Mouse (Mus musculus): ENCODE measurements around the gene Slc25a11. TPM values are rescaled to one million over a fixed set of nuclear protein-coding genes. Genes with fewer than 3 reads are reported as not detected.
A peak's percentile ranks its signal among the peaks of the same experiment; 100 is the strongest.

The Slc25a11 gene
- polyA plus RNA-seq, 1 experiment: 143 TPM

- Histone ChIP-seq H3K4me3 (ENCODE audit: insufficient read depth, low read length) (no peak overlapping the region), H3K27ac (ENCODE audit: insufficient read depth, low read length) (no peak overlapping the region), H3K4me1 (ENCODE audit: control insufficient read depth, insufficient read depth, low read length) (peaks cover 5% of the 10 kb centered on the region)
- no peak for TF ChIP-seq POLR2A (IDR thresholded peaks at IDR 0.05; ENCODE audit: extremely low read depth, insufficient read depth, low read length)
Measured at GRCm38 (mm10) chr11:70681170-70681569, 33.9 kb upstream of the Slc25a11 start.

- peaks cover 5% of the 10 kb centered on the region for H3K4me1 ChIP-seq (ENCODE audit: control insufficient read depth, insufficient read depth, low read length)
- no peak overlapping the region for H3K4me3 ChIP-seq (ENCODE audit: insufficient read depth, low read length)
- H3K27ac ChIP-seq (ENCODE audit: insufficient read depth, low read length): no peak overlapping the region
- no peak for TF ChIP-seq POLR2A (IDR thresholded peaks at IDR 0.05; ENCODE audit: extremely low read depth, insufficient read depth, low read length)
- TF ChIP-seq CTCF (IDR thresholded peaks at IDR 0.05; ENCODE audit: extremely low read depth, insufficient read depth, low read length): no peak
Measured at GRCm38 (mm10) chr11:70679894-70680293, 32.6 kb upstream of the Slc25a11 start.

- no peak overlapping the region for H3K27ac ChIP-seq (ENCODE audit: insufficient read depth, low read length)
- H3K4me1 ChIP-seq (ENCODE audit: control insufficient read depth, insufficient read depth, low read length): peaks cover 5% of the 10 kb centered on the region
- no peak for TF ChIP-seq POLR2A (IDR thresholded peaks at IDR 0.05; ENCODE audit: extremely low read depth, insufficient read depth, low read length)
- no peak for TF ChIP-seq CTCF (IDR thresholded peaks at IDR 0.05; ENCODE audit: extremely low read depth, insufficient read depth, low read length)
- H3K4me3 ChIP-seq (ENCODE audit: insufficient read depth, low read length): no peak overlapping the region
Measured at GRCm38 (mm10) chr11:70679361-70679760, 32.1 kb upstream of the Slc25a11 start.

GRCm38 (mm10) chr11:70678576-70678975 lies 31.3 kb upstream of the Slc25a11 start:
- Histone ChIP-seq H3K4me3 (ENCODE audit: insufficient read depth, low read length) (no peak overlapping the region), H3K27ac (ENCODE audit: insufficient read depth, low read length) (no peak overlapping the region)
- TF ChIP-seq CTCF (IDR thresholded peaks at IDR 0.05; ENCODE audit: extremely low read depth, insufficient read depth, low read length): no peak
- no peak for TF ChIP-seq POLR2A (IDR thresholded peaks at IDR 0.05; ENCODE audit: extremely low read depth, insufficient read depth, low read length)

GRCm38 (mm10) chr11:70678092-70678491 lies 30.8 kb upstream of the Slc25a11 start:
- TF ChIP-seq CTCF (IDR thresholded peaks at IDR 0.05; ENCODE audit: extremely low read depth, insufficient read depth, low read length): no peak
- no peak for TF ChIP-seq POLR2A (IDR thresholded peaks at IDR 0.05; ENCODE audit: extremely low read depth, insufficient read depth, low read length)
- Histone ChIP-seq H3K4me3 (ENCODE audit: insufficient read depth, low read length) (no peak overlapping the region), H3K27ac (ENCODE audit: insufficient read depth, low read length) (no peak overlapping the region), H3K4me1 (ENCODE audit: control insufficient read depth, insufficient read depth, low read length) (peaks cover 5% of the 10 kb centered on the region)

More at GRCm38 (mm10) chr11:70678576-70678975, 31.3 kb upstream of the Slc25a11 start:
- H3K4me1 ChIP-seq (ENCODE audit: control insufficient read depth, insufficient read depth, low read length): peaks cover 5% of the 10 kb centered on the region

- Histone ChIP-seq H3K27ac (ENCODE audit: insufficient read depth, low read length) (no peak overlapping the region), H3K4me3 (ENCODE audit: insufficient read depth, low read length) (no peak overlapping the region), H3K4me1 (ENCODE audit: control insufficient read depth, insufficient read depth, low read length) (no peaks in the 10 kb centered on the region)
- TF ChIP-seq POLR2A (IDR thresholded peaks at IDR 0.05; ENCODE audit: extremely low read depth, insufficient read depth, low read length): no peak
Measured at GRCm38 (mm10) chr11:70674501-70674900, 27.2 kb upstream of the Slc25a11 start.

- Histone ChIP-seq H3K27ac (ENCODE audit: insufficient read depth, low read length) (no peak overlapping the region), H3K4me3 (ENCODE audit: insufficient read depth, low read length) (no peak overlapping the region), H3K4me1 (ENCODE audit: control insufficient read depth, insufficient read depth, low read length) (no peaks in the 10 kb centered on the region)
- TF ChIP-seq CTCF (IDR thresholded peaks at IDR 0.05; ENCODE audit: extremely low read depth, insufficient read depth, low read length): no peak
- no peak for TF ChIP-seq POLR2A (IDR thresholded peaks at IDR 0.05; ENCODE audit: extremely low read depth, insufficient read depth, low read length)
Measured at GRCm38 (mm10) chr11:70674014-70674413, 26.7 kb upstream of the Slc25a11 start.

GRCm38 (mm10) chr11:70671333-70672047 lies 24.2 kb upstream of the Slc25a11 start:
- no peak for TF ChIP-seq CTCF (IDR thresholded peaks at IDR 0.05; ENCODE audit: extremely low read depth, insufficient read depth, low read length)
- TF ChIP-seq POLR2A (IDR thresholded peaks at IDR 0.05; ENCODE audit: extremely low read depth, insufficient read depth, low read length): no peak
- Histone ChIP-seq H3K4me3 (ENCODE audit: insufficient read depth, low read length) (no peak overlapping the region), H3K27ac (ENCODE audit: insufficient read depth, low read length) (no peak overlapping the region), H3K4me1 (ENCODE audit: control insufficient read depth, insufficient read depth, low read length) (no peaks in the 10 kb centered on the region)

GRCm38 (mm10) chr11:70670483-70670882 lies 23.2 kb upstream of the Slc25a11 start:
- 0 out of 2 replicates have a peak overlapping the region, but pooled peaks have one; percentile 42 for H3K4me3 ChIP-seq (ENCODE audit: insufficient read depth, low read length)

GRCm38 (mm10) chr11:70669582-70670345 lies 22.5 kb upstream of the Slc25a11 start:
- H3K27ac ChIP-seq (ENCODE audit: insufficient read depth, low read length): peak overlapping the region; percentile 83
- H3K4me1 ChIP-seq (ENCODE audit: control insufficient read depth, insufficient read depth, low read length): no peaks in the 10 kb centered on the region
- TF ChIP-seq POLR2A (IDR thresholded peaks at IDR 0.05; ENCODE audit: extremely low read depth, insufficient read depth, low read length) (no peak), CTCF (IDR thresholded peaks at IDR 0.05; ENCODE audit: extremely low read depth, insufficient read depth, low read length) (0 out of 2 replicates have a peak, but pooled peaks have one; percentile 18)
- H3K4me3 ChIP-seq (ENCODE audit: insufficient read depth, low read length): peak overlapping the region; percentile 42

More at GRCm38 (mm10) chr11:70670483-70670882, 23.2 kb upstream of the Slc25a11 start:
- 0 out of 2 replicates have a peak overlapping the region, but pooled peaks have one; percentile 83 for H3K27ac ChIP-seq (ENCODE audit: insufficient read depth, low read length)
- no peak for TF ChIP-seq POLR2A (IDR thresholded peaks at IDR 0.05; ENCODE audit: extremely low read depth, insufficient read depth, low read length)
- no peak for TF ChIP-seq CTCF (IDR thresholded peaks at IDR 0.05; ENCODE audit: extremely low read depth, insufficient read depth, low read length)
- H3K4me1 ChIP-seq (ENCODE audit: control insufficient read depth, insufficient read depth, low read length): no peaks in the 10 kb centered on the region
